Mouse (Mus musculus) yolk sac, embryonic 10.5 days (tissue): ENCODE data around the gene Nck2.

Source experiments
- DNase-seq: peaks from one replicate; pipeline ENCODE4 v3.0.0-alpha.2; 2017; ENCODE audit warnings: low spot score

The Nck2 gene

GRCm38 (mm10) chr1:43444531-43444930, at the start of gene Nck2:
Gene Nck2 (plus strand): TSS chr1:43444579.
- peak; percentile 63 for DNase-seq

GRCm38 (mm10) chr1:43395040-43395439, 49.3 kb upstream of the Nck2 start:
- no peak for DNase-seq

DNA sequence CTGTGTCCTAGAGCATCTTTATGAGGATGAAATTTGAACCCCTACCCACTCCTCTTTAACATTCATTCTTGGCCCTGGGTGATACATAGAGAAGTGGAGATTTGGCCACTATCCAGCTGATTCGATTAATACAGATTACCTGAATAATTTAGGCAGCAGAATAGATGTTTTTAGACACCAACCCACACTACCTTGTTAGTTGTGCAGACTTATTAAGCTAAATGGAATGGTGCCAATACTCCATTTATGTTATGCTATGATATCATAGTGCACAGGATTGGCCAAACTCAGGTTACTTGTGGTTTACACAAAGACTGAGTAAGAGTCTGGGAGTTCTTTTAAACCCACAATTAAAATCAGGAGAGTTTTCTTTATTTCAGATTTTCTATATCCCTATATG, 48.6 kb upstream of the Nck2 start:
- DNase-seq, result no peak

DNA sequence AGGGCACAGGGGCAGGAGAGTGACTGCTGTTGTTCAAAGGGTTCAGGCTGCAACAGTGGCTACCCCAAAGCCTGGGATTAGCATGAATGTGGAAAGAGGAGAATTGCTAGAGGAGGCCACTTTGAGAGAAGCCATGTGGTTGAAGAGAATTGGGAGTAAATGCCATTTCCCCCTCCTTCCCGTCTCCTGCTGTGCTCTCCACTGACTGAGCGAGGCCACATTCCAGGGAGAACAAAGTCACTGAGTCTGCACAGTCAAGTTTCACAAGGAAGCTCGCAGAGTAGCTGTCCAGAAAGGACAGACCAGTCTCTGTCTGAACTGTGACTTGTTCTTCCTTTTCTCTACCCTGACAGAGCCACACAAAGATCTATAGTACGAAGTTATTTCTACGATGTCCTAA, 47.9 kb upstream of the Nck2 start:
- no peak for DNase-seq

DNA sequence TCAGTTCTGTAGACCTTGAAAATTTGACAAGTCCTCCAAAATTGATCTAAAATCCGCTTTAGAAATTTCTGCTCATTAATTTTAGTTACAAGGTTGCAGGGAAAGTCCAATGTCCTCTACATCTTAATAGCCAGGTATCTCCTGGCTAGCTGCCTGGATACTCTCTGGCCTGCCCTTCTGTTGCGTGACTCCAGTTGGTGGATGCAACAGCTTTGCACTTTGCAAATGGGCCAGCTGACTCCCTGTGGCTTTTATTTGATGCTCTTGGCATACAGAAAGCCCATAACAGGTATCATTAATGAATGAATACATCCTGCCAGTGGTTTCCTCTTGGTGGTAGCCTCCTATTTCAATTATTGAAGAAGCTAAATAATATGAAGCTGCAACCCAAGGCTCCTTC, 47.3 kb upstream of the Nck2 start:
- no peak for DNase-seq

- DNase-seq, result peak; percentile 31
Measured at GRCm38 (mm10) chr1:43398738-43399601, 45.4 kb upstream of the Nck2 start.

GRCm38 (mm10) chr1:43399602-43400216, 44.7 kb upstream of the Nck2 start:
- DNase-seq, result peak; percentile 46

GRCm38 (mm10) chr1:43400655-43401054, 43.7 kb upstream of the Nck2 start:
- DNase-seq, result no peak

GRCm38 (mm10) chr1:43403341-43403740, 41.0 kb upstream of the Nck2 start:
- DNase-seq, result no peak

DNA sequence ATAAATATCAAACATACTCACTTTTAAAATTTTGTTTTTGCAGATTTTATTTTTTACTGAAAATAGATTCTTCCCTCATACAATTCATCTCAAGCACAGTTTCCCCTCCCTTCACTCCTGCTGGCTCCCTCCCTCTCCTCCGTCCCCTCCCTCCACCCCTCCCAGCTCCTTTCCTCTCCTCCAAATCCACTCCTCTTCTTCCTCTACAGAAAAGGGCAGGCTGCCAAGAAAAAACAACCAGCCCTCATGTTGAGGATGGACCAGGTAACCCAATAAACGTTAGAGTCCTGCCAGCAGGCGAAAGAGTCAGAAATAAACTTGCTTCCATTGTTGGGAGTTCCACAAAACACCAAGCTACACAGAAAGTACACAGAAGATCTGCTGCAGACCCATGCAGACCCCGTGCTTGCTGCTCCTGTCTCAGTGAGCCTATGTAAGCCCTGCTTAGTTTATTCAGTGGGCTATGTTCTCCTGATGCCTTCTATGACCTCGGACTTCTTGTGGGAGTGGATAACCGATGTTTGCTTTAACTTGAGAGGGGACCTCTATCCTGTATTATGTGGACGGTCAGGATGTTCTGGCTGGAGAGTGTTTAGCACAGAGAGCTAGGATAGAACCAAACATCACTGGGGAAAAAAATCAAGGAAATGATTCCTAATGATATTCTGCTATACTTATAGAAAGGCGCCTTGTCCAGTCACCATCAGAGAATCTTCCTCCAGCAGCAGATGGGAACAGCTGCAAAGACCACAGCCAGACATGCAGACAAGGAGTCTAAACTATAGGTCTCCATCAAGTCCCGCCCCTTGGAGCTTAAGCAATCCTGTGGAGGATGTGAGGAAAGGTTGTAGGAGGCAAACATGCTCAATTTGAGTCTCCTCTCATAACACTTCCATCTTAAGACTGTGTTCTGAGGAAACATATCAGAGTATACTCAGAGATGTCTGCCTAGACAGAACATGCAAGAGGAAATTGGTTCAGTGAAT, 39.4 kb upstream of the Nck2 start:
- DNase-seq, result no peak

- no peak for DNase-seq
Measured at GRCm38 (mm10) chr1:43409019-43409418, 35.4 kb upstream of the Nck2 start.

DNA sequence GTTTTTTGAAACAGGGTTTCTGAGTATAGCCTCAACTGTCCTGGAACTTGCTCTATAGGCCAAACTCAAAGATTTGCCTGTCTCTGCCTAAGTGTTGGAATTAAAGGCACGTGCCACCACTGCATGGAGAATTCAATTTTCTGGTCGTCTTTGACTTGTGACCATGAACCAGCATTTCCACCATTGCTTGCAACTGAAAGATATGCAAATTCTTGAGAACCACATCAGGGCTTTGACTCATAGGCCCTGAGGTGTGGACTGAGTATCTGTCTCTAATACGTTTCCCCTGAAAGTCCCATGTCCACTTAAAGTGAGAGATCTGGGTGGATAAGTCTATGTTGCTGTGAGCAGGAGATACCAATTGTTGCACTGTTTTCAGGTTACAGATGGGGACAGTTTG, 31.6 kb upstream of the Nck2 start:
- DNase-seq, result no peak

DNA sequence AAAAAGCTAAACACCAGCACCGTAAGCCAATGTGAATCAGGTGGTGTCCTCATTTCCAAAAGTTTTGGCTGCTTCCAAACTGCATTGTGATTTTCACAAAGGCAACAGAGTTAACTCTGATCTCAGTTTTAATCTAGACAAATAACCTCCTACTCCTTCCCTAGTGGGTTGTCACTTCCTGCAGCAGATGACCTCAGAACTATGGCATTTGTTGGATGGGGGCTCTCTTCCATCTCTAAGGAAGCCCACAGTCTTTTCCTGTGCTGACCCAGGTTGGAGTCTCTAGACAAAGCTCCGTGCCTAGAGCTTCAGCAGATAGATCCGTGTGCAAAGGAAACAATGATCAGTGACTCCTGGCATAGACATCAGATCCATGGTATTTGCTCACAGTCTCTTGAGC, 31.1 kb upstream of the Nck2 start:
- DNase-seq, result no peak

DNA sequence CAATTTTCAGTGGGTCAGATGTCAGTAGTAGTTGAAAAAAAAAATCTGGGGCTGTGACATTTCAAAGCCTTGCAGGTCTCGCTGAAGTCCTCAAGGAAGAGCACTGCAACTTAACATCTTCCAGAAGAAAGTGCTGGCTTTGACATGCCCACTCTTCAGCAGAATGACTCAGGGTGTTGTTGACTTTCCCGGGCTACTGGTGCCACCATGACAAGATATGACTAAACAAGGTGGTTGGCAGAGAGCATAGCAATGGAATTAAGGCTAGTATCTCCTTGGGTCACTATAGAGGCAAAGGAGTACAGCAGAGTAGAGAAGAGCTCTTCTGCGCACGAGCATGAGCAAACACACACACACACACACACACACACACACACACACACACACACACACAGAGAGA, 30.6 kb upstream of the Nck2 start:
- DNase-seq, result no peak

- DNase-seq, result no peak
Measured at GRCm38 (mm10) chr1:43414228-43414627, 30.2 kb upstream of the Nck2 start.

- DNase-seq, result no peak
Measured at GRCm38 (mm10) chr1:43414971-43415370, 29.4 kb upstream of the Nck2 start.

GRCm38 (mm10) chr1:43422969-43423748, 21.2 kb upstream of the Nck2 start:
- no peak for DNase-seq

GRCm38 (mm10) chr1:43426526-43426925, 17.9 kb upstream of the Nck2 start:
- DNase-seq, result no peak

DNA sequence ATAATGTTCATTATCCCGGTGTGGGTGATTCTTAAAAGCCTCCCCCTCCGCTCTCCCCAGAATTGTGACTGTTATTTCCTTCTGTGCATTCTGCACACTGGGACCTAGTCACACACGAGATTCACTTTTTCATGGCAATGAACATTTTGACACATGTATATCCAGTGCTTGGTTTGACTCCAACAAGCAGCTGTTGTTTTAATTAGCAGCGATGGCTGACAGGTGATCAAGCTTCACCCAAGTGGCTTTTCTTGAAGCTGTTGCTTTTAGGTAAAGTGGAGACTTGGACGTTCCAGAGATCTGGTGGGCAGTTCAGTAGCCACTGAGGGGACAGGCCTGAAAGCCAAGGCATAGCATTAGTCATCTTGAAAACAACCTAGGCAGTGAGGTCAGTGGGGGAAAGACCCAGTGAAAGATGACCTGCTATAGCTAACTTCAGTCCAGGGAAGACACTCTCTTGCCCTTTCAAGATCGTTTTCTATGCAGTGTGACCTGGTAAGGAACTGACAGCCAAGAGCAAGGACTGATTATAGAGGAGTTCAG, 17.3 kb upstream of the Nck2 start:
- no peak for DNase-seq

GRCm38 (mm10) chr1:43429924-43430876, 14.2 kb upstream of the Nck2 start:
- no peak for DNase-seq
